Mouse (Mus musculus) forebrain, embryonic 16.5 days (tissue): ENCODE measurements around the gene Lgi4. TPM values are rescaled to one million over a fixed set of nuclear protein-coding genes. Genes with fewer than 3 reads are reported as not detected.

Source experiments
- ATAC-seq: fragments of 200-750 bp; cut with Nextera tagmentation; 2 replicates; pipeline ENCODE4 v1.8.0; 2017; ENCODE audit warnings: mild to moderate bottlenecking, moderate library complexity
- H3K27ac ChIP-seq: fragments of 300-500 bp; sonication (generic); 2 replicates; pipeline ENCODE4 v1.5.1; 2014; ENCODE audit warnings: low read length, control low read depth
- H3K27me3 ChIP-seq: fragments of 300-500 bp; sonication (generic); replicated peaks from 2 replicates; pipeline ENCODE4 v1.6.1; 2014; ENCODE audit warnings: low read length; ENCODE audit not compliant: control insufficient read depth, insufficient read depth
- H3K36me3 ChIP-seq: fragments of 300-500 bp; sonication (generic); 2 replicates; pipeline ENCODE4 v1.6.1; 2014; ENCODE audit not compliant: control insufficient read depth, insufficient read depth
- H3K4me1 ChIP-seq: fragments of 300-500 bp; sonication (generic); replicated peaks from 2 replicates; pipeline ENCODE4 v1.6.1; 2014; ENCODE audit warnings: low read length; ENCODE audit not compliant: control insufficient read depth, insufficient read depth
- H3K4me2 ChIP-seq: fragments of 300-500 bp; sonication (generic); 2 replicates; pipeline ENCODE4 v1.6.1; 2014; ENCODE audit warnings: mild to moderate bottlenecking, low read length, control low read depth
- H3K4me3 ChIP-seq: fragments of 300-500 bp; sonication (generic); replicated peaks from 2 replicates; pipeline ENCODE4 v1.5.1; 2014; ENCODE audit warnings: mild to moderate bottlenecking, low read length, control low read depth
- H3K9ac ChIP-seq: fragments of 300-500 bp; sonication (generic); replicated peaks from 2 replicates; pipeline ENCODE4 v1.6.1; 2014; ENCODE audit warnings: low read depth, low read length, control low read depth
- H3K9me3 ChIP-seq: fragments of 300-500 bp; sonication (generic); 2 replicates; pipeline ENCODE4 v1.6.1; 2016; ENCODE audit warnings: low read length; ENCODE audit not compliant: control insufficient read depth
- WGBS: fragments of 180-500 bp; shearing (Covaris S2); extraction: QIAGEN DNeasy Blood & Tissue Kit; methylation state at CpG from one replicate; pipeline ENCODE4 v1.1.7; 2014; 5-methylcytosine and 5-hydroxymethylcytosine counted together
- polyA plus RNA-seq: library from polyadenylated mRNA; unstranded; fragments of >200 nt; fragmentation: Nextera tagmentation; extraction: Ambion mirVana; gene quantifications from 2 replicates; pipeline ENCODE4 v1.2.1, GENCODE M21; 2015

The Lgi4 gene
- polyA plus RNA-seq, 1 experiment from 2014 or later = 0.20 TPM

DNA sequence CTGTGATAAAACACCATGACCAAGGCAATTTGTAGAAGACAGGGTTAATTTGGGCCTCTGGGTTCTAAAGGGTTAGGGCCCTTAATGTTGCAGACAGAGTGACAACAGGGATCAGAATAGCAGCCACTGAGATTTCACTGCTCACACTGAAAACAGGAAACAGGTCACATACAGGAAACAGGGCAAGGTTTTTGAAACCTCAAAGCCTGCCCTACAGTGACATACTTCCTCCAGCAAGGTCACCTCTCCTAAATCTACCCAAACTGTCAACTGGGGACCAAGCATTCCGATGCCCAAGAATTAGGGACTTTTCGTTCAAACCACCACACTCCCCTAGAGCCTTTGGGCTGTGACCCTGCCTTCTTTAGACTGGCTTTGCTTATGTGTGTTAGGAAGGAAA, 30.6 kb downstream of the Lgi4 start:
- Histone ChIP-seq H3K27ac (no peak overlapping the region), H3K27me3 (no peaks in the 10 kb centered on the region; the same call in 1 of the 2 replicates), H3K9me3 (no peaks in the 10 kb centered on the region), H3K9ac (no peak overlapping the region), H3K4me3 (no peak overlapping the region), H3K4me1 (0 out of 2 replicates have a peak, but pooled peaks cover 3% of the 10 kb centered on the region), H3K4me2 (no peak overlapping the region), H3K36me3 (no peaks in the 10 kb centered on the region)
- 89% methylated on average over 2 of the region's 2 CpGs for WGBS
- no peak for ATAC-seq

DNA sequence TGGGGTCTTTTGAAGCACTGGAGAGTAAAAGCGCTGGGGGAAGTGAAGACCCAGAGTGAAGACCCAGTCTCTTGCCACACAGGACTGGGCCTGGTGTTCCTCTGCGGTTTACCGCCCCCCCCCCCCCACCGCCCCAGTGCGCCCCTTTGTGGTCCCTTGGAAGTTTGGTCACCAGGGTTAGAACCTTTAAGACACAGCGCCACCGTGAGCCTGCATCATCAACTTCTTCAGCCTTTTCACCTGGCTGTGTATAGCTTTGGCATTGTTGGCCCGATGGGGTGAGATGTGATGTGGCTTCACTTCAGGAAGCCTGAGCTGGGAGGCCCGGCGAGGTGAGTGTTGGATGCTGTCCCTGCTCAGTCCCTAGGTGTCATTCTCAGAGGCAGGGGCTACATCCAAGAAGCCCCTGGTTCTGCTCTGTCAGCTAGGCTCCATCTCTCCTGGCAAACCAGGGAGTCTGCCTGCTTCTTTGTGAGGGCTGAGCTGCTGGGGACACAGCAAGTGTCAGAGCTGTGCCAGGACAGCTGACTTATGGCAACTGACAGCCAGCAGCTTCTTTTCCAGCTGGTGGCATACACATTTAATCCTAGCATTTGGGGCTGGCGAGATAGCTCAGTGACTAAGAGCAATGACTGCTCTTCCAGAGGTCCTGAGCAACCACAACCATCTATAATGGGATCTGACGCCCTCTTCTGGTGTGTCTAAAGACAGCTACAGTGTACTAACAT, 35.8 kb downstream of the Lgi4 start:
- no peak for ATAC-seq
- no peaks in the 10 kb centered on the region for H3K36me3 ChIP-seq
- no peak overlapping the region for H3K4me2 ChIP-seq
- H3K27ac ChIP-seq = no peak overlapping the region
- 0 out of 2 replicates have a peak, but pooled peaks cover 3% of the 10 kb centered on the region for H3K4me1 ChIP-seq
- H3K9me3 ChIP-seq = no peaks in the 10 kb centered on the region
- no peak overlapping the region for H3K9ac ChIP-seq
- WGBS = 24% methylated on average over 12 of the region's 12 CpGs
- no peak overlapping the region for H3K4me3 ChIP-seq
- H3K27me3 ChIP-seq = no peaks in the 10 kb centered on the region; the same call in 1 of the 2 replicates

DNA sequence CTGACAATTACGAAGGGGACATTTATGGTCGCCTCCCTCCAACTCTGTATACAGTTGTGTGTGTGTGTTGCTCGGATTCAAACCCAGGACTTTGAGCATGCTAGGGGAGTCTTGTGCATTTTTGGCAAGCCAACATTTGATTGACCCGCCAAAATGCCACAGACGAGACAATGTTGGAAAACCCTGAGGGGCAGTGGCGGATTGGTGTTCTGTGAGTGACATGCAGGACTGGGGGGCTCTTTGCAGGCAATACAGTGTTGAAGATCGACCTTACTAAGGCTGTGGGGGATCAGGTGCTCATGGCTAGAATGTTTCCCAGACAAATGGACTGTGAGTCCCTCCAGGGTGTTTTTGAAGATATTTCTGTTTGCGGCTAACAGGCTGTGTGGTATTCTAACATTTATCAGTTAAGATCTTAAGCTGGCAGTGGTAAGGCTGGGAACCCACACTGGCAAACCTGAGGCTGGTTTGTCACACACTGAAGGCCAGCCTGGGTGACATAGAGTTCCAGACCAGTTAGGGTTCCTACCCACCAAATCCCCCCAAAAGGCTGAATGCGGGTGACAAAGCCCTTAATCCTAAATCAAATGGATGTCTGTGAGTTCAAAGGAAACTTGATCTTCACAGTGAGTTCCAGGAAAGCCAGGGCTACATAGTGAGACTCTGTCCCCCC, 37.9 kb downstream of the Lgi4 start:
- Histone ChIP-seq H3K4me2 (no peak overlapping the region), H3K27ac (no peak overlapping the region), H3K36me3 (no peaks in the 10 kb centered on the region), H3K9me3 (no peaks in the 10 kb centered on the region), H3K4me3 (no peak overlapping the region), H3K9ac (no peak overlapping the region), H3K27me3 (no peaks in the 10 kb centered on the region), H3K4me1 (0 out of 2 replicates have a peak, but pooled peaks cover 3% of the 10 kb centered on the region)
- ATAC-seq = no peak
- 71% methylated on average over 9 of the region's 9 CpGs for WGBS

DNA sequence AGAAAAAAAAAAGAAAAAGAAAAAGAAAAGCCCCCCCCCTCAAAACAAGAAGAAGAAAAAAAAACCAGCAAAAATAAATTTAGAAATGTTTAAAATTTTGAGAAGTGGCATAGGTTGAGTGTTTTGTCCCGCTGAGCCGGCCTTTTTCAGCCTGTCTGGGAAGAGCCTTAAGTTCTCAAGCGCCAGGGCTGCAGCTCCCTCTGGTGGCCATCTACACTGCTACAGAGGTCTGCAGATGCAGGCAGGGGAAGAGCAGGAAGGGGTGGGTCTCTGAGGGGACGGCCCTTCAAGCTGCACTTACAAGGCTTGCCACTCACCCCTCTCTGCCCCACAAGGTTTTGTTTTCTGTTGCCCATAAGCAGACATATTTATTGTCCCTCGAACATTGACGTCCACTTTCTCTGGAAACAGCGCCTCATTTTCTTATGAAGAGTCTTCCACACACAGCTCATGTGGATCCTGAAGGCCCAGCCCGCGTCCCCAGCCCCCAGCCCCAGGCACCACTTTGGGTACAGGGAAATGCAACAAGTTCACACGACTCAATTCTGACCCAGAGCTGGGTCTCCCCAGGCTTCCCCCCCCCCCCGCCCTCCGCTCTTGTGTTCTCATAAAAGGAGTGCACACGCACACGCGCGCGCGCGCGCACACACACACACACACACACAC, 38.6 kb downstream of the Lgi4 start:
- 49% methylated on average over 19 of the region's 20 CpGs for WGBS
- Histone ChIP-seq H3K27ac (no peak overlapping the region), H3K9me3 (no peaks in the 10 kb centered on the region), H3K36me3 (no peaks in the 10 kb centered on the region), H3K4me3 (peak overlapping the region; percentile 27), H3K9ac (0 out of 2 replicates have a peak overlapping the region, but pooled peaks have one; percentile 7), H3K27me3 (no peaks in the 10 kb centered on the region), H3K4me1 (0 out of 2 replicates have a peak, but pooled peaks cover 3% of the 10 kb centered on the region), H3K4me2 (peak overlapping the region; percentile 42)
- peak; percentile 97 for ATAC-seq

DNA sequence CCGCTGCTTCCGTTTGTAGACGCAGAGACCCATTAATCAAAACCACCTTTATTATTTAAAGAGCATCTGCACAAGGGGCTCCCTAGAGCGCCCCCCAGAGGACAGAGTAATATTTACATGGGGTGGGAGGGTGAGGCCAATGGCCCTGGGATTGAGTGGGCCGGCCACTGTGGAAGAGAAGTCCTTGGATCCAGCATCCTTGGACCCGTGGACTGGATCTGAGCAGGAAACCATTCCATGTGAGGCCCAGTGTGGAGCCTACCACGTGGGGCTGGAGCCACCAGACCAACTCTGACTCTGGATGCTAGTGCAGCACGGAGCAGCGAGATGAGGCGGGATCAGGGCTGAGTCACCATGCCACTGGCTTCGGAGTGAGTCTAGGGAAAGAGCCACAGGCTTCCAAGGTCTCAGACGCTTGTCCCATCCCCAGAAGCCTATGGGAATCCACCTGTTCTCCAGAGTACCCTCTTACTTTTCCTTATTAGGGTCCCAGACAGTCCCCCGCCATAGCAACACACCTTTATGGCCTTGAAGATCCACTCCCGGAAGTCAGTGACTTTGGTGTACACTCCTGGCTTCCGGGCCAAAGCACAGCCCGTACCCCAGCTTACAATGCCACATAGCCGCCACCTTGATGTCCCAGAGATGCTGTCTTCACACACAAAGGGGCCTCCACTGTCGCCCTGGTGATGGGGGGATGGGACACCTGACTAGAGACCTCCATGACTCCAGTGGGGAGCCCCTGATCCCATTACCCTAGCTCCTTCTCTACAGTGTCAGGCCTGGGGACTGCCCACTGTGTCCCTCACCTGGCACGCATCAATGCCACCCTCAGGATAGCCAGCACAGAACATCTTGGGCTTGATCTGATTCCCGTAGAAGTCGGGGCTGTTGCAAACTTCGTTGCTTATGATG, 39.8 kb downstream of the Lgi4 start:
- Histone ChIP-seq H3K27ac (no peak overlapping the region), H3K27me3 (no peaks in the 10 kb centered on the region), H3K36me3 (no peaks in the 10 kb centered on the region), H3K4me2 (no peak overlapping the region), H3K4me3 (no peak overlapping the region), H3K9me3 (no peaks in the 10 kb centered on the region), H3K4me1 (no peaks in the 10 kb centered on the region), H3K9ac (no peak overlapping the region)
- no peak for ATAC-seq
- WGBS = 78% methylated on average over 22 of the region's 22 CpGs

DNA sequence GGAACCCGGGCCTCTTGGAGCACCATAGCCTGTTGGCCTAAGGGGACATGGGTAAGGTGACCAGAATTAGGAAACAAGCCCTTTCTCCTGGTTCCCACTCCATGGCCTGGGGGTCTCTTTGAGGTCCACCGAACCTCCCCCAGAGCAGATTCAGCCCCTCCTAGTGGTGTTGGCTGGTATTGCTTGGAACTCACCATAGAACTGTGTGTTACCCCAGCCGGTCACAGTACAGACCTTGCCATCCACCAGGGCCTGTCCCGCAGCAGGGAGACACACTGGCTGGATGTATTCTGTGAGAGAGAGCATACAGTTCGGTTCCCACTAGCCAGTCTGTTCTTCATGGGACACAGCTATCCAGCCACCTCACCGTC, 40.5 kb downstream of the Lgi4 start:
- H3K27ac ChIP-seq = no peak overlapping the region
- no peak overlapping the region for H3K9ac ChIP-seq
- H3K4me2 ChIP-seq = no peak overlapping the region
- no peaks in the 10 kb centered on the region for H3K36me3 ChIP-seq
- no peaks in the 10 kb centered on the region for H3K4me1 ChIP-seq
- H3K4me3 ChIP-seq = no peak overlapping the region
- no peaks in the 10 kb centered on the region for H3K27me3 ChIP-seq
- WGBS = 87% methylated on average over 6 of the region's 6 CpGs
- H3K9me3 ChIP-seq = no peaks in the 10 kb centered on the region
- ATAC-seq = no peak

DNA sequence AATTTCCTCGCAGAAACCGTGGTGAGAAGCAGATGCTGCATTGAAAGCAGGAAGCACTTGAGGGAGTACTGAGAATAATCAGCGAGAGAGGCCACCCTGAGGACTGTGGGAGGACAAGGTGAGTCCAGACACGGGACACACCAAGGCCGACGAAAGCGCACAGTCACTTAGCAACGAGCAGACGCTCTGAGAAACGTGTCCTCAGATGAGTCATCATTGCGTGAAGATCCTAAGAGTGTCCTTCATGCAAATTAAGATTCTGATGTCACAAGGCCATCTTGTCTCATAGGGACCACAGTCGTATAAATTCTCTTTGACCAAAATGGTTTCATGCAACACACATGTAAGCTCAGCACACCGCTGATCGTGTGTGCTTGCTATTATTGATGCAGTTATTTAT, 41.6 kb downstream of the Lgi4 start:
- no peak overlapping the region for H3K27ac ChIP-seq
- H3K27me3 ChIP-seq = no peaks in the 10 kb centered on the region
- H3K36me3 ChIP-seq = no peaks in the 10 kb centered on the region
- ATAC-seq = no peak
- no peak overlapping the region for H3K9ac ChIP-seq
- no peaks in the 10 kb centered on the region for H3K9me3 ChIP-seq
- H3K4me2 ChIP-seq = no peak overlapping the region
- WGBS = 84% methylated on average over 14 of the region's 14 CpGs
- H3K4me1 ChIP-seq = no peaks in the 10 kb centered on the region
- H3K4me3 ChIP-seq = no peak overlapping the region

DNA sequence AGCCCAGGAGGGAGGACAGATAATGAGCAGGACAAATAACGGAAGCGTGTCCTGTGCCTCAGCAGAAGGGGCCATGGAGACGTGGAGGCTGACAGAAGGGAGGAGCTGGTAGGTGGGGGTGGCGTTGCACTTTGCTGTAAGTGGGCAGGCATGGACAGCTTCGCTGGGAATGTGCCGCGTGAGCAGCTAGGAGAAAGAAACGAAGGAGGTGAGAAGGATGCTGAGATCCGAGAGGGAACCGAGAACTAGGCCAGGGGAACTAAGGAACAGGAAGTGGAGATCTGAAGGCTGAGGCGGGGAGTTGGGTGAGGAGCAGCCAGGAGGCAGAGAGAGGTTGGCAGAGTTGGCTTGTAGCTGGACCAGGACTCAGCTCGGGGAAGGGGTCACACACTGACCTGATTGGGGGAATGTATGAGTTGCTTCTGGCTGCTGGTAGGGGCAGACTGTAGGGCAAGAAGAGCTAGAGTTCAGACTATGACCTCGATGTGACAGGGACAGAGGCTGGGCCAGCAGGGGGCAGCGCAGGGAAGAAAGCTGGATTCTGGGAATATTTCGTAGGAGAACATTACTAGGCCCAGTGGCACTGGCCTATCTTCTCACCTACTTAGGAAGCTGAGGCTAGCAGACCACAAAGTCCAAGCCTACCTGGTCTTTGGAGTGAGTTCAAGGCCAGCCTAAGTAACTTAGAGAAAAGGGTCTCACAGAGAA, 46.1 kb downstream of the Lgi4 start:
- Histone ChIP-seq H3K27me3 (no peaks in the 10 kb centered on the region), H3K36me3 (no peaks in the 10 kb centered on the region), H3K4me3 (no peak overlapping the region), H3K27ac (no peak overlapping the region), H3K9me3 (no peaks in the 10 kb centered on the region), H3K4me2 (no peak overlapping the region), H3K4me1 (no peaks in the 10 kb centered on the region), H3K9ac (no peak overlapping the region)
- 72% methylated on average over 15 of the region's 15 CpGs for WGBS
- ATAC-seq = no peak
